Mouse (Mus musculus) midbrain, postnatal 0 days (tissue): ENCODE measurements around the gene Ooep. TPM values are rescaled to one million over a fixed set of nuclear protein-coding genes. Genes with fewer than 3 reads are reported as not detected.
"Not testable (repeated sequence)": the region's sequence is repeated elsewhere in the genome, so short reads cannot be mapped to it uniquely, and the experiment has no call there.

Experiments used
- ATAC-seq: fragments of 200-750 bp; cut with Nextera tagmentation; 2 replicates; pipeline ENCODE4 v1.8.0; 2017; ENCODE audit warnings: moderate number of reproducible peaks, mild to moderate bottlenecking, moderate TSS enrichment, moderate library complexity; ENCODE audit not compliant: low FRiP score
- DNase-seq: peaks from one replicate; pipeline ENCODE4 v3.0.0-alpha.2; 2015; ENCODE audit warnings: low spot score
- H3K27ac ChIP-seq: fragments of 300-500 bp; sonication (generic); 2 replicates; pipeline ENCODE4 v1.5.1; 2014; ENCODE audit warnings: low read depth, mild to moderate bottlenecking, low read length, mixed read lengths
- H3K27me3 ChIP-seq: fragments of 300-500 bp; sonication (generic); 2 replicates; pipeline ENCODE4 v1.6.1; 2014; ENCODE audit warnings: low read length, control low read depth, mixed read lengths; ENCODE audit not compliant: insufficient read depth
- H3K36me3 ChIP-seq: fragments of 300-500 bp; sonication (generic); 2 replicates; pipeline ENCODE4 v1.6.1; 2014; ENCODE audit warnings: low read length, control low read depth, mixed read lengths; ENCODE audit not compliant: insufficient read depth
- H3K4me1 ChIP-seq: fragments of 300-500 bp; sonication (generic); 2 replicates; pipeline ENCODE4 v1.6.1; 2014; ENCODE audit warnings: mild to moderate bottlenecking, control low read depth, antibody characterized with exemption, low read length, mixed read lengths; ENCODE audit not compliant: insufficient read depth
- H3K4me2 ChIP-seq: fragments of 300-500 bp; sonication (generic); 2 replicates; pipeline ENCODE4 v1.6.1; 2014; ENCODE audit warnings: low read depth, mild to moderate bottlenecking, low read length, mixed read lengths; ENCODE audit not compliant: poor library complexity, severe bottlenecking
- H3K4me3 ChIP-seq: fragments of 300-500 bp; sonication (generic); 2 replicates; pipeline ENCODE4 v1.5.1; 2014; ENCODE audit warnings: low read depth, mild to moderate bottlenecking, low read length, moderate library complexity
- H3K9ac ChIP-seq: fragments of 300-500 bp; sonication (generic); replicated peaks from 2 replicates; pipeline ENCODE4 v1.6.1; 2014; ENCODE audit warnings: mild to moderate bottlenecking, low read length, moderate library complexity, mixed read lengths; ENCODE audit not compliant: poor library complexity, severe bottlenecking
- H3K9me3 ChIP-seq: fragments of 300-500 bp; sonication (generic); 2 replicates; pipeline ENCODE4 v1.6.1; 2016; ENCODE audit warnings: low read length, control low read depth
- CTCF ChIP-seq: IDR thresholded peaks from 2 replicates; pipeline ENCODE4 v1.5.1; 2016; ENCODE audit warnings: antibody characterized with exemption, mild to moderate bottlenecking
- WGBS: fragments of 180-500 bp; shearing (Covaris S2); extraction: QIAGEN DNeasy Blood & Tissue Kit; methylation state at CpG from one replicate; pipeline ENCODE4 v1.1.7; 2014; 5-methylcytosine and 5-hydroxymethylcytosine counted together
- polyA plus RNA-seq: library from polyadenylated mRNA; unstranded; fragments of >200 nt; fragmentation: Nextera tagmentation; extraction: Ambion mirVana; gene quantifications from 2 replicates; pipeline ENCODE4 v1.2.1, GENCODE M21; 2015
- total RNA-seq: library from RNA; depleted of rRNA; stranded (reverse); fragments of >200 nt; gene quantifications from 2 replicates; pipeline ENCODE4 v1.2.3, GENCODE M21; 2014

Ooep gene
- total and polyA plus RNA-seq, 2 experiments from 2014 or later: 5.3 to 6.1 TPM

GRCm38 (mm10) chr9:78371441-78371840 is 7.1 kb downstream of the Ooep start:
- Histone ChIP-seq H3K27ac (no peak overlapping the region), H3K36me3 (no peaks in the 10 kb centered on the region), H3K4me2 (no peak overlapping the region), H3K9ac (no peak overlapping the region), H3K27me3 (no peaks in the 10 kb centered on the region), H3K4me1 (no peaks in the 10 kb centered on the region), H3K4me3 (no peak overlapping the region), H3K9me3 (no peaks in the 10 kb centered on the region)
- DNase-seq (no peak), ATAC-seq (no peak)
- WGBS: 95% methylated on average over 3 of the region's 3 CpGs
- no peak for TF ChIP-seq CTCF

DNA sequence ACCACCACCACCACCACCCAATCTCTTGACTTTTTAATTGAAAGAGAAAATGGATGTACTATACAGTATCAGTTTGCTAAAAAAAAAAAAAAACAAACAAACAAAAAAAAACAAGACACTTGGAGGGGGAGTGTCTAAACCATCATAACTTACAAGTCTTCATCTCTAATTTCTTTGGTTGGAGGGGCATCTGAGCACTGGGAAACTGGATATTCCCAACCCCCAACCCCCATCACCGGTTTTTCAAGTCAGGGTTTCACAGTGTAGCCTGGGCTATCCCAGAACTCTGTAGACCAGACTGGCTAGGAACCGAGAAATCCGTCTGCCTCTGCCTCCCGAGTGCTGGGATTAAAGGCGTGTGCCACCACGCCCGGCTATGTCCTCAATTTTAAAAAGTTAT is 8.7 kb downstream of the Ooep start:
- no peaks in the 10 kb centered on the region for H3K9me3 ChIP-seq
- no peaks in the 10 kb centered on the region for H3K4me1 ChIP-seq
- no peak for TF ChIP-seq CTCF
- 94% methylated on average over 7 of the region's 7 CpGs for WGBS
- H3K27ac ChIP-seq: no peak overlapping the region
- H3K4me2 ChIP-seq: no peak overlapping the region
- H3K9ac ChIP-seq: no peak overlapping the region
- H3K36me3 ChIP-seq: no peaks in the 10 kb centered on the region
- ATAC-seq (no peak), DNase-seq (no peak)
- no peaks in the 10 kb centered on the region for H3K27me3 ChIP-seq
- H3K4me3 ChIP-seq: no peak overlapping the region

- ATAC-seq (no peak), DNase-seq (no peak)
- no peak for TF ChIP-seq CTCF
- Histone ChIP-seq H3K9me3 (no peaks in the 10 kb centered on the region), H3K4me2 (no peak overlapping the region), H3K9ac (no peak overlapping the region), H3K4me3 (no peak overlapping the region), H3K36me3 (no peaks in the 10 kb centered on the region), H3K27ac (no peak overlapping the region), H3K4me1 (no peaks in the 10 kb centered on the region), H3K27me3 (no peaks in the 10 kb centered on the region)
- 92% methylated on average over 2 of the region's 2 CpGs for WGBS
Measured at GRCm38 (mm10) chr9:78369349-78369748, 9.2 kb downstream of the Ooep start.

DNA sequence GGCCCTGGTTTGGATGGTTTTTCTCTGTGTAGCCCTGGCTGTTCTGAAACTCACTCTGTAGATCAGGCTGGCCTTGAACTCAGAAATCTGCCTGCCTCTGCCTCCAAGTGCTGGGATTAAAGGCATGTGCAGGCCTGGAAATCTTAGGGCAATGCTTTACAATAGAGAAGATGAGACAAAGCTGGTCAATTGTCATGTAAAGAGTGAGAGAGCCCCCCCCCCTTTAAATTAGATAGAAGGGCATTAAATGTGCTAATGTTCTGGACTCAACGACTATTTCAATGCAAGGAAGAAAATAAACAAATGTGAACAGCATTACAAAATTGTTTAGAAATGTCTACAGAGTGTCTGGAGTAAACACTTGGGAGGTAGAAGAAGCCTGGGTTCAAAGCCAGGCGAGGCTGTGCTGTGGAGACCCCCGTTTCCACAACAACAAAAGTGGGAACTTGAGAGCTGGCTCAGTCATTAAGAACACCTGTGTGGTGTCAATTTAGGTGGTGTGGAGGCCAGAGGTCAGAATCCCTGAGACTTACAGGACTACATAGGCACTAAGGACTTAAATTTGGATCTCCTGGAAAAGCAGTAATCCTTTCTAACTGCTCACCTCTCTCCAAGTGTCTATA is 9.7 kb downstream of the Ooep start:
- ATAC-seq: no peak
- H3K4me3 ChIP-seq: no peak overlapping the region
- TF ChIP-seq CTCF: no peak
- 83% methylated on average over 3 of the region's 3 CpGs for WGBS
- H3K9me3 ChIP-seq: no peaks in the 10 kb centered on the region
- no peaks in the 10 kb centered on the region for H3K4me1 ChIP-seq
- H3K27me3 ChIP-seq: no peaks in the 10 kb centered on the region
- no peak overlapping the region for H3K4me2 ChIP-seq
- H3K9ac ChIP-seq: no peak overlapping the region
- H3K27ac ChIP-seq: no peak overlapping the region
- DNase-seq: no peak
- no peaks in the 10 kb centered on the region for H3K36me3 ChIP-seq

- not testable (repeated sequence) for H3K36me3 ChIP-seq, H3K9me3 ChIP-seq, H3K4me1 ChIP-seq, H3K27ac ChIP-seq, H3K27me3 ChIP-seq, H3K4me3 ChIP-seq, H3K9ac ChIP-seq, H3K4me2 ChIP-seq, DNase-seq, ATAC-seq
- WGBS: 94% methylated on average over 16 of the region's 16 CpGs
Measured at GRCm38 (mm10) chr9:78367959-78368358, 10.6 kb downstream of the Ooep start, which contains the start of gene Dppa5a. Gene Dppa5a, minus strand, starts transcription at chr9:78368177.

DNA sequence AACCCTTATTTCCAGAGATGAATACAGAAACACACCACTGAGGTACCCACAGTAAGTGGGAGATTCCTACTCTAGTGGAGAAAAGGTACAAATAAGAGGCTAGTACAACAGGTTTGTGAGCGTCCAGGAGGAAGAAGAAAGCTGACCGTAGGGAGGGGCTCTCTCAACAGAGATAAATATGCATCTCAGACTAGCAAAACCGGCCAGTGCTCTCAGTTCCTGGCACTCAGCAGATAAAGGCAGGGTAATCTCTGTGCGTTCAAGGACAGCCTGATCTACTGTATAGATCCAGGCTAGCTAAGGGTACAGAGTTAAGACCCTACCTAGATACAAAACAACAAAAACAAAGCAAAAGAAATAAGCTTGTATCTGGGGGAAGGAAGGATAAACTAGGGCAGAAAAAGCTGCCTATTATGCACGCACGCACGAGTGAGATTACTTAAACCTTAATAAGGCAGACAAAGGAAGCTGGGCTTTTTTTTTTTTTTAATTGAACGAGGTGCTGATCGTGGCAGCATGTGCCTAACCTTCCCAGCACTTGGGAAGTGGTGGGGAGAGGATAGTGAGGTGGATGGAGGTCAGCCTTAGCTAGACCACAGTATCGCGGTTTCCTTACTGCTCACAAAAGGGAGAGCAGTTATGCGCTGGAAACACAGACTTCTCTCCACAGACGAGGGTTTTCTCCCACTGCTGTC is 12.5 kb downstream of the Ooep start:
- ATAC-seq (no peak), DNase-seq (no peak)
- Histone ChIP-seq H3K4me3 (no peak overlapping the region), H3K9me3 (no peaks in the 10 kb centered on the region), H3K9ac (no peak overlapping the region), H3K27ac (no peak overlapping the region), H3K27me3 (no peaks in the 10 kb centered on the region), H3K36me3 (no peaks in the 10 kb centered on the region), H3K4me2 (no peak overlapping the region), H3K4me1 (no peaks in the 10 kb centered on the region)
- 62% methylated on average over 13 of the region's 13 CpGs for WGBS
- no peak for TF ChIP-seq CTCF
